Mouse (Mus musculus): ENCODE measurements around the gene Grm8.

Grm8 gene

DNA sequence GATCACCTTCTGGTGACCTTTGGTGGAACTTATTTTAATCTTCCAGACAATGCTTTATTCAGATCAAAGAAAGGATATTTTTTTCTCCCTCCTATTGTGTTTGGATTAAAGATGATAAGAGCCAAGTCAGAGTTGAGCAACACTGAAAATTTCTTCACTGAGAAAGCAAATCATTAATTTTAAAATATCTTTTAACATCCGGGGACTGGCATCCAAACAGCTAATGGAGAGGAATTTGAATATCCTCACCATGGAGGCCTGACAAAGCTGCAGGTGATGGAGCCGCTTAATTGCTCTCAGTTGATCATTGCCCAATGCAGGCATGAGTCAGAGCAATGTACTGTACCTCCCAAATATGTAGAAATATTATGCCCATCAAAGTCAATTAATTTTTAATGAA lies 83.0 kb downstream of the Grm8 start:
- in situ Hi-C loops (cut with MboI; ENCODE audit: unreplicated experiment in 2 of 2): no loop called here

DNA sequence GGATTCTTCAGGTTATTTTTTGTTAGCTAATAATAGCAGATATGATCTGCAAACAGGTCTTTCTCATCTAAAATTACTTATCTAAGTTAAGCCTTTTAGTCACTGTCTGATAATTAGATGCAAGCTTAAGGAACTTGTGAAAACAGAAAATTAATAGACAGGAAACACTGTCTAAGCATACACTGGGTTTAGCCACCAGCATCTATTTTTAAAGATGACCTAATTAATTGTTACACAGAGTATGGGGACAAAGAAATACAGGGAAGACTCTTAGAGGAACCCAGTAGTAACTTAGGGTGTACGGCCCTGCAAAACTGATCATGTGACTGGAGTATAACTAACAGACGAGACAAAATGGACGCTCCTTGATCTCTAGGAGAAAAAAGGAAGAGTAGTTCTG lies 92.6 kb downstream of the Grm8 start:
- in situ Hi-C loops (cut with MboI; ENCODE audit: unreplicated experiment in 2 of 2): no loop called here

- in situ Hi-C loops (cut with MboI; ENCODE audit: unreplicated experiment in 2 of 2): no loop called here
These were observed 94.2 kb downstream of the Grm8 start for GRCm38 (mm10) chr6:28040815-28041214.

- in situ Hi-C loops (cut with MboI; ENCODE audit: unreplicated experiment in 2 of 2): no loop called here
These were observed 103.0 kb downstream of the Grm8 start for GRCm38 (mm10) chr6:28032006-28032405.

DNA sequence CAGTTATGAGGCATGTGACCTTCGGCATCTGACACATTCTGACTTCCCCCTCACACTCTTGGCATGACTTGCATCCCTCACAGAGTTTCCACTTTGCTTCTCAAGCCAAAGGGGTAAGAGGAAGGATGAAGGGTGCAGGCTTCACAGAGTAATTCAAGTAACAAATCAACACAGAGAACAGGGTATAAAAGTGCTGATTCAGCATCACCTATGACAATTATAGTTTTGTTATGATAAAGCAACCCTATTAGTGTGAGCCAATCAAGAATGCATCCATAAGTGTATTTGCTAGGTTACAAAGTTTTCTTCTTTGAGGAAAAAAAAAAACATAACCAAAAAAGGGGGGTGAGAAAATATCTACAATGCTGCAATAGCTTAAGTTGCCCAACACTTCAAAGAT lies 117.3 kb downstream of the Grm8 start:
- in situ Hi-C loops (cut with MboI; ENCODE audit: unreplicated experiment in 2 of 2): no loop called here

DNA sequence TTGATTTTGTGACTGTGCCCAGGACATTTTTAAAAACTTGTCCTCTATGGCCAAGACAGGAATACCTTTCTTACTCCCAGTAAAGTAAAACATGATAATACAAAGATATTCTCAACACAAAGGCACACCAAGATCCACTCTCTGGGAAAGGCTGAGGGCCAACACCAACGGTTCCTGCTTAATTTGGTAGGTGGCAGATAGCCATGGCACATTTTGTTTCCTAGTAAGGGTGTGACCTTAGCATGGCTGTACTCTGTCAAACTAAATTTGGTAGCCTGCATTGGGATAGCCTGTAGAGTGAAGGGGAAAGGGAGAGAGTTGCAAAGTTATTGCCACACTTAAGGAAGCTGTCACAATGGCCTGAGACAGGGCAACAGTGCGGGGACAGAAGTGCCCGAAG lies 128.0 kb downstream of the Grm8 start:
- in situ Hi-C loops (cut with MboI; ENCODE audit: unreplicated experiment in 2 of 2): no loop called here

DNA sequence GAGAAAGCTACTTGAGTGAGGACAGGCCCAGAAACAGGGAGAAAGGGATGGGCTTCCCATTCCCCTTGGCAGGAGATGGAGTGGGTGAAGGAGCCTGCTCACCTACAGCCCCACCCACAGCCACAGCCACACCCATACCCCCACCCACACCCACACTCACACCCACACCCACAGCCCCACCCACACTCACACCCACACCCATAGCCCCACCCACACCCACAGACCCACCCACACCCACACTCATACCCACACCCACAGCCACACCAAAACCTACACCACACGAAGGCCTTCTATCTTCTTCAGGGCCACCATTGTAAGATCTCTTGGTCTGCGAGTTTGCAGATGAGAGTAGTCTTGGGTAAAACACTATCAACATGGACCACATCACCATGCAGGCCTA lies 137.7 kb downstream of the Grm8 start:
- in situ Hi-C loops (cut with MboI; ENCODE audit: unreplicated experiment in 2 of 2): no loop called here

GRCm38 (mm10) chr6:27991241-27991640 lies 143.7 kb downstream of the Grm8 start:
- in situ Hi-C loops (cut with MboI; ENCODE audit: unreplicated experiment in 2 of 2): no loop called here

- in situ Hi-C loops (cut with MboI; ENCODE audit: unreplicated experiment in 2 of 2): no loop called here
These were observed 152.4 kb downstream of the Grm8 start for GRCm38 (mm10) chr6:27982598-27982997.

DNA sequence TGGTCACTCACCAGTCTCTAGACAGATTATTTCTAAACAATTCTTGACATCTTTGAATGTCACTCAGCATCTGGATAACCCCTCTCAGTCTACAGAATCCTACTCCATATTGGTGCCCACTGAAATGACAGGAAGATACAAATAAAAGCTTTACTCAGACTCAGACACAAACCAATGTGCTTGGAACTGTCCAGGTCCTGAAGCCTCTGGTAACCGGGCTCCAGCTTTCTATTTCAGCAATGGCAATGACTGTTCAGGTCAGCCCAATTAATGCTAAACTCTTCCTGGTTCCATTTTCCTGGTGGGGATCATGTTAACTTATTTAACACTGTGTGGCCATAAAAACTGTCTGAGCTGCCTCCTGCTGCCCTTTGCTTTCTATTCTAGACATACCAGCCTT lies 153.0 kb downstream of the Grm8 start:
- in situ Hi-C loops (cut with MboI; ENCODE audit: unreplicated experiment in 2 of 2): no loop called here

GRCm38 (mm10) chr6:27977361-27977760 lies 157.6 kb downstream of the Grm8 start:
- in situ Hi-C loops (cut with MboI; ENCODE audit: unreplicated experiment in 2 of 2): no loop called here

GRCm38 (mm10) chr6:27968859-27969258 lies 166.1 kb downstream of the Grm8 start:
- in situ Hi-C loops (cut with MboI; ENCODE audit: unreplicated experiment in 2 of 2): no loop called here

DNA sequence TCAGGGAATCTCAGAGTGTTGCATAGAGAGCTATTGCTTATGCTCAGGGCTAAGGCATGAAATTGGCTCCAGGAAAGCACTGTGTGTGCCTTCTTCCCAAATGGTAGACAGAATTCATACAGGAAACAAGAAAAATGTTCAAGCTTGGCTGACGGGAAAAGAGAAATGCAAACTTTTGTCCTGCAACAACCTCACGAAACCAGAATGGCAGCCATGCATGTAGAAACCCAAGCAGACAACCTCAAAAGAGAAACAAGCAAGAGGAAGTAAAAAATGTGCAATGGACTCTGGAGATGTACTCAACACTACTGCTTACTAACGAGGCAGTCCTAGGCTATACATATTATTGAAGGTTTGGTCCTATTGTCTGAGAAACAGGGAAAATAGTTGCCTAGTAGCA lies 167.9 kb downstream of the Grm8 start:
- in situ Hi-C loops (cut with MboI; ENCODE audit: unreplicated experiment in 2 of 2): no loop called here

GRCm38 (mm10) chr6:27965237-27965636 lies 169.7 kb downstream of the Grm8 start:
- in situ Hi-C loops (cut with MboI; ENCODE audit: unreplicated experiment in 2 of 2): no loop called here

- in situ Hi-C loops (cut with MboI; ENCODE audit: unreplicated experiment in 2 of 2): no loop called here
These were observed 171.1 kb downstream of the Grm8 start for GRCm38 (mm10) chr6:27963887-27964286.

GRCm38 (mm10) chr6:27956278-27956857 lies 178.6 kb downstream of the Grm8 start:
- in situ Hi-C loops (cut with MboI; ENCODE audit: unreplicated experiment in 2 of 2): no loop called here

- in situ Hi-C loops (cut with MboI; ENCODE audit: unreplicated experiment in 2 of 2): no loop called here
These were observed 183.5 kb downstream of the Grm8 start for GRCm38 (mm10) chr6:27951433-27951832.

- in situ Hi-C loops (cut with MboI; ENCODE audit: unreplicated experiment in 2 of 2): no loop called here
These were observed 206.9 kb downstream of the Grm8 start for GRCm38 (mm10) chr6:27928058-27928457.

- in situ Hi-C loops (cut with MboI; ENCODE audit: unreplicated experiment in 2 of 2): no loop called here
These were observed 221.7 kb downstream of the Grm8 start for GRCm38 (mm10) chr6:27913281-27913680.

GRCm38 (mm10) chr6:27904358-27904757 lies 230.6 kb downstream of the Grm8 start:
- in situ Hi-C loops (cut with MboI; ENCODE audit: unreplicated experiment in 2 of 2): no loop called here

GRCm38 (mm10) chr6:27902224-27902623 lies 232.8 kb downstream of the Grm8 start:
- in situ Hi-C loops (cut with MboI; ENCODE audit: unreplicated experiment in 2 of 2): no loop called here

GRCm38 (mm10) chr6:27901396-27901795 lies 233.6 kb downstream of the Grm8 start:
- in situ Hi-C loops (cut with MboI; ENCODE audit: unreplicated experiment in 2 of 2): no loop called here

- in situ Hi-C loops (cut with MboI; ENCODE audit: unreplicated experiment in 2 of 2): no loop called here
These were observed 239.8 kb downstream of the Grm8 start for GRCm38 (mm10) chr6:27895153-27895552.

All from v-Abl transformed pro-B cells (cell line).